Mouse (Mus musculus): Measurements from ENCODE around the gene Map3k3. TPM values are rescaled to one million over a fixed set of nuclear protein-coding genes. Genes with fewer than 3 reads are reported as not detected.
"Not testable (repeated sequence)": the region's sequence is repeated elsewhere in the genome, so short reads cannot be mapped to it uniquely, and the experiment has no call there.

The Map3k3 gene
- polyA plus RNA-seq, 1 experiment from 2014 or later = 16.8 TPM

DNA sequence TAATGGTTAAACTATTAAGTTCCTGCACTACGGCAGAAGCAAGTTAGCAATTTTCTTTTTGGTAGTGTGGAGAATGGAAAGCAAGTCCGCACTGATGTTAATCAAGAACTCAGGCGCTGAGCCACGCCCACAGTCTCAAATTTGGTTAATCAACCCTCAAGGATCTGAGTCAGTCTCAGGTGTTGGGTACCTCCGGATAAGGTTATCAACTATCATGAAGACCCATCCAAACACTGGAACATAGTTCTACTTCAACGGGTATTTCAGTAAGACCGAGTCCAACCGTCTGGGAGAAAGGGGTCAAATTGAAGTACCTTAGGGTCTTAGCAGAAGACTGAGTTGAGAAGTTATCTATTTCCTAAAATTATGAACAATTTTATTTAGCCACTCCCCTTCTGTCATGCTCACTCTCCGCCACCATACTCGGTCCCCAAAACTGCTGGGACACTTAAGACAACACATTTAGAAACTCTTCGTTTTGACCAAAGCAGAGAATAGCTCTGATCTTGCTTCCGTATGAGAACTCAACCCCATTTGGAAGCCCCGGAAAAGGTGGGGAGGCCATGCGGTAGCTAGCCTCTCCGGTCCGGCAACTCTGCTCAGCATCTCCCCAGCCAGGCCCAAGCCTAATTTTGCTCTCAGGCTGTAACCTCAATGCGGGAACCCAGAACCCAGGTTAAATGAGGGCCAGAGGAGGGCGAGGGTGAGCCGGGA lies 108.4 kb downstream of the Map3k3 start:
- peak overlapping the region; percentile 59 for H3K4me3 ChIP-seq (ENCODE audit: low read depth, low read length)
- no peaks in the 10 kb centered on the region for H3K4me1 ChIP-seq (ENCODE audit: control insufficient read depth, insufficient read depth, low read length)
- H3K27ac ChIP-seq (replicated peaks; ENCODE audit: low read depth, low read length) = peak overlapping the region; percentile 60
- H3K9ac ChIP-seq (replicated peaks; ENCODE audit: low read length) = peak overlapping the region; percentile 67
- WGBS = 10% methylated on average over 19 of the region's 19 CpGs
- H3K9me3 ChIP-seq (replicated peaks; ENCODE audit: control insufficient read depth, low read length) = no peaks in the 10 kb centered on the region
- ATAC-seq (replicated peaks; ENCODE audit: insufficient number of reproducible peaks, low FRiP score, low TSS enrichment, low read depth) = no peak; the same call in 1 of the 2 replicates
- H3K36me3 ChIP-seq (replicated peaks; ENCODE audit: control insufficient read depth, insufficient read depth, low read depth, low read length) = no peaks in the 10 kb centered on the region
- DNase-seq (ENCODE audit: low spot score) = no peak
- H3K4me2 ChIP-seq (ENCODE audit: low read depth, low read length) = peak overlapping the region; percentile 42
- no peaks in the 10 kb centered on the region for H3K27me3 ChIP-seq (ENCODE audit: control insufficient read depth, insufficient read depth, low read length)

DNA sequence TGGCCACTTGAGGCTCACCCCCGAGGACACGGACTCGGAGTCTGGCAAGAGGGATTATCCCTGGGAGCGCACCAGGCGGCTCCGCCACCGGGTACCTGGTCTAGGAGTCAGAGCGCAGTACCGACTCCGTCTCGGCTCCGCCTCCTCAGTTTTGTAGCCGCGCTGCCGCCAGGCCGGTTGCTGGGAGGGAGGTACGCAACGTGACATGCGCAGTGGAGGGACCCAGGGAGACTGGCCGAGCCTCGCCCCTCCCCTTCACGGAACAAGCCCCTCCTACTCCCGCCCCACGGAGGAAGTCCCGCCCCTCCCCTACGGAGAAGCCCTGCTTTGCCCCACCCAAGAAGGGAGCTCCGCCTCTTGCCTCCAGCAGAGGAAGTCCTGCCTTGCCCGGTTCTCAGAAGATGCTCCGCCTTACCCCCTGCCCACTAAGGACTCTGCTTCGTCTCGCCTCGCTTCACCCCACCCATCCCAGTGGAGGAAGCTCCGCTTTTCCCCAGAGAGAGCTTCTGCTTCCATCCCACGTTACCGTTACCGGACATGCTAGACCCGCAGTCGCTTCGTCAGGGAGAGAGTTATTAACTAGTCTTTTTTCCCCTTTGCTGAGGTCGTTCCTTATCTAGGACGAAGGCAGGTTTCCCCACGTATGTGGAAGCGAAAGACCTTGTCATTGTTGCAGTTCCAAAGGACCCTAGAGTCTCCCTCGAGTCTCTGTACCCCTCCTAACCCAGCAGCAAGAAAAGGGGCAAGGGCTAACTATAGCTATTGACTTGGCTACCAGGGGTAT lies 109.2 kb downstream of the Map3k3 start:
- Histone ChIP-seq H3K4me2 (ENCODE audit: low read depth, low read length) (peak overlapping the region; percentile 42), H3K4me1 (ENCODE audit: control insufficient read depth, insufficient read depth, low read length) (no peaks in the 10 kb centered on the region), H3K9me3 (replicated peaks; ENCODE audit: control insufficient read depth, low read length) (no peaks in the 10 kb centered on the region), H3K4me3 (ENCODE audit: low read depth, low read length) (peak overlapping the region; percentile 59), H3K27ac (replicated peaks; ENCODE audit: low read depth, low read length) (peak overlapping the region; percentile 60), H3K36me3 (replicated peaks; ENCODE audit: control insufficient read depth, insufficient read depth, low read depth, low read length) (no peaks in the 10 kb centered on the region), H3K9ac (replicated peaks; ENCODE audit: low read length) (peak overlapping the region; percentile 67), H3K27me3 (ENCODE audit: control insufficient read depth, insufficient read depth, low read length) (no peaks in the 10 kb centered on the region)
- under 1% methylated on average over 44 of the region's 44 CpGs for WGBS
- peak; percentile 98 for DNase-seq (ENCODE audit: low spot score)
- peak; percentile 96 for ATAC-seq (replicated peaks; ENCODE audit: insufficient number of reproducible peaks, low FRiP score, low TSS enrichment, low read depth)

DNA sequence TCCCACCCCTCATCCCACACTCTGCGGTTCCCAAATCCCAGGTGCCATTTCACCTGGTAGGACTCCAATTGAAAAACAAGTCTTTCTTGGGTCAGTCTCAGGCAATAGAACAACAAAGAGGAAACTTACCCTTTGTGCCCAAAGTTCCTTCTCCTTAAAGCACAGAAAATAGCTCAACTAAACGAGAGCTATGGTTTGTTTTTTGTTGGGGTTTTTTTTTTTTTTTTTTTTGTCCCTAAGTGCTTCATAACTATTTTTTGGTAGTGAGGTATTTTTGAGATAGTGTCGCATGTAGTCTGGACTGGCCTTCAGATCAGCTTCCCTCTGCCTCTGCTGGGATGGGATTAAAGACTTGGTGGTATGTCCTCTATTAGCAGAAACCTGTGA lies 109.7 kb downstream of the Map3k3 start:
- H3K4me1 ChIP-seq (ENCODE audit: control insufficient read depth, insufficient read depth, low read length) = no peaks in the 10 kb centered on the region
- no peak for ATAC-seq (replicated peaks; ENCODE audit: insufficient number of reproducible peaks, low FRiP score, low TSS enrichment, low read depth)
- H3K4me3 ChIP-seq (ENCODE audit: low read depth, low read length) = peak overlapping the region; percentile 59
- H3K36me3 ChIP-seq (replicated peaks; ENCODE audit: control insufficient read depth, insufficient read depth, low read depth, low read length) = no peaks in the 10 kb centered on the region
- no peak for DNase-seq (ENCODE audit: low spot score)
- H3K27ac ChIP-seq (replicated peaks; ENCODE audit: low read depth, low read length) = no peak overlapping the region
- H3K9ac ChIP-seq (replicated peaks; ENCODE audit: low read length) = peak overlapping the region; percentile 57
- no peaks in the 10 kb centered on the region for H3K27me3 ChIP-seq (ENCODE audit: control insufficient read depth, insufficient read depth, low read length)
- peak overlapping the region; percentile 26 for H3K4me2 ChIP-seq (ENCODE audit: low read depth, low read length)
- 38% methylated on average over 3 of the region's 3 CpGs for WGBS
- no peaks in the 10 kb centered on the region for H3K9me3 ChIP-seq (replicated peaks; ENCODE audit: control insufficient read depth, low read length)

DNA sequence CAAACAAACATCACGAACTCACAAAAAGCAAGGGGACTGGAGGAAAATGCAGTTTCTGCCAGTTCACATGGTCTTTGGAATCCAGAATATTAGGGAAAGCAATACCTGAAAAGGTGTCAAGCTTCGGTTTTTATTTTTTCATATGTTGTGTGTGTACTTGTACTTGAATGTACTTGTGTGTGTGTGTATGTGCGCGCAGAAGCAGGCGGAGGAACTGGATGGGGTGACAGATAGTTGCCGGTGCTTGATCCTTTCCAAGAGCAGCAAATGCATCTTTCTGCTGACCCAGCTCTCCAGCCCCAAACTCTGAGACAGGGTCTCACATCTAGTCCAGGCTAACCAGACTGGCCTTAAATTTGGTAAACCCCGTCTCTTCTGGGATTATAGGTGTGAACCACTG lies 110.5 kb downstream of the Map3k3 start:
- H3K9ac ChIP-seq (replicated peaks; ENCODE audit: low read length) = no peak overlapping the region
- H3K27me3 ChIP-seq (ENCODE audit: control insufficient read depth, insufficient read depth, low read length) = no peaks in the 10 kb centered on the region
- H3K4me1 ChIP-seq (ENCODE audit: control insufficient read depth, insufficient read depth, low read length) = no peaks in the 10 kb centered on the region
- no peak for ATAC-seq (replicated peaks; ENCODE audit: insufficient number of reproducible peaks, low FRiP score, low TSS enrichment, low read depth)
- H3K4me3 ChIP-seq (ENCODE audit: low read depth, low read length) = no peak overlapping the region
- whole genome bisulfite sequencing = 93% methylated on average over 7 of the region's 7 CpGs
- no peak overlapping the region for H3K27ac ChIP-seq (replicated peaks; ENCODE audit: low read depth, low read length)
- H3K36me3 ChIP-seq (replicated peaks; ENCODE audit: control insufficient read depth, insufficient read depth, low read depth, low read length) = no peaks in the 10 kb centered on the region
- DNase-seq (ENCODE audit: low spot score) = no peak
- no peak overlapping the region for H3K4me2 ChIP-seq (ENCODE audit: low read depth, low read length)
- H3K9me3 ChIP-seq (replicated peaks; ENCODE audit: control insufficient read depth, low read length) = no peaks in the 10 kb centered on the region

DNA sequence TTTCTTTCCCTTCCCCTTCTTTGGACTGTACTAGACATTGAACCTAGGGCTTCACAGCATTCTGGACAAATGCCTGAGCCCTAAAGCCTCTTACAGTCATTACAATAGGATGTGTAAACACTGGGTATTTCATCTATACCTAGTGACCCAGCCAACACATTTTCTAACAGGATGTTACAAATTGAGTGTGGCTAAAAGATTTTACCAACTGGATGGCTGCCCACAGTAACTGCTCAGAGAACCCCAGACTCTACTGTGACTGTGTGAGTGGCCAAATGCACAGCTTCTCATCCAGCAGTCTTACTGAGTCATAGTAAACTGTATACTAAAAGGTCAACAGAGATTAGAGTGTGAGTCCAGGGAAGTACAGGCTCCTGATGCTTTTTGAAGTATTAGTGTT lies 110.9 kb downstream of the Map3k3 start:
- Histone ChIP-seq H3K27ac (replicated peaks; ENCODE audit: low read depth, low read length) (no peak overlapping the region), H3K36me3 (replicated peaks; ENCODE audit: control insufficient read depth, insufficient read depth, low read depth, low read length) (no peaks in the 10 kb centered on the region)
- ATAC-seq (replicated peaks; ENCODE audit: insufficient number of reproducible peaks, low FRiP score, low TSS enrichment, low read depth) = no peak

DNA sequence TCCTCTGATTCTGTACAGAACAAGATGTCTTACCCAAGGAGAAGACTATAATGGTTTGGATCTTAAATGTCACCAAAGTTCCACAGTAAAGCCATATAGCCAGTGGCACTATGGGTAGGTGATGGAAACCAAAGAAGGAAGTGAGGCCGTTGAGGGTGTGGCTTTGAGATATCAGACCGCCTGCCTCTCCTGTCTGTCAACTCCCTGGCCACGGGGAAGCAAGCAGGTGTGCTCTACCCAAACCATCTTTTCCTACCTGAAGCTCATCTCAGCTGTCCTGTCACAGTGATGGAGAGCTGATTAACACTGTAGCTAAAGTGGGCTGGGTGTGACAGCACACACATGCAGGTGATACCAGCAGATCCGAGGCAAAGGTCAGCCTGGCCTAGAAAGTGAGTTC lies 113.9 kb downstream of the Map3k3 start:
- Histone ChIP-seq H3K36me3 (replicated peaks; ENCODE audit: control insufficient read depth, insufficient read depth, low read depth, low read length) (no peaks in the 10 kb centered on the region; the same call in 1 of the 2 replicates), H3K4me2 (ENCODE audit: low read depth, low read length) (no peak overlapping the region), H3K9ac (replicated peaks; ENCODE audit: low read length) (no peak overlapping the region), H3K4me3 (ENCODE audit: low read depth, low read length) (no peak overlapping the region), H3K4me1 (ENCODE audit: control insufficient read depth, insufficient read depth, low read length) (no peaks in the 10 kb centered on the region), H3K27me3 (ENCODE audit: control insufficient read depth, insufficient read depth, low read length) (no peaks in the 10 kb centered on the region), H3K27ac (replicated peaks; ENCODE audit: low read depth, low read length) (no peak overlapping the region), H3K9me3 (replicated peaks; ENCODE audit: control insufficient read depth, low read length) (no peaks in the 10 kb centered on the region)
- WGBS = 87% methylated on average over 4 of the region's 4 CpGs
- DNase-seq (ENCODE audit: low spot score) = no peak
- no peak for ATAC-seq (replicated peaks; ENCODE audit: insufficient number of reproducible peaks, low FRiP score, low TSS enrichment, low read depth)

More for the DNA sequence above, 110.9 kb downstream of the Map3k3 start:
- H3K4me2 ChIP-seq (ENCODE audit: low read depth, low read length) = no peak overlapping the region
- no peaks in the 10 kb centered on the region for H3K27me3 ChIP-seq (ENCODE audit: control insufficient read depth, insufficient read depth, low read length)
- no peaks in the 10 kb centered on the region for H3K4me1 ChIP-seq (ENCODE audit: control insufficient read depth, insufficient read depth, low read length)
- no peaks in the 10 kb centered on the region for H3K9me3 ChIP-seq (replicated peaks; ENCODE audit: control insufficient read depth, low read length)
- no peak overlapping the region for H3K4me3 ChIP-seq (ENCODE audit: low read depth, low read length)
- no peak overlapping the region for H3K9ac ChIP-seq (replicated peaks; ENCODE audit: low read length)
- DNase-seq (ENCODE audit: low spot score) = no peak

DNA sequence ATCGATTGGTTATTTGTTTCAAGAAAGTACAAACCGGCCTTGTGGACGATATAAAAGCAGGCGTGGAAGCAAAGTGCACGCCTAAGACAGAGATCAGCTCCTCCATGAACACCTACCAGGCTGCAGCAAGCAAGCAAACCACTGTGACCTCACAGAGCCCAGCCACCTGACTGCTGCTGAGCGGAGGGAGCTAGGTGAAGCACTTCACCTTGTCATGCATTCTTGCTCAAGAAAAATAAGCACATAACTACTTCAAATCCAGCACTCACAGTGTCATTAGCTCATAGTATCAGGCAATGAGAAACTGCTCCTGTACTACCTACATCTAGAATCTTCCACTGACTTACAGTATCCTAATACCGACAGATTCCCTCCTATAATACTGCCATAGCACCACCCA lies 115.6 kb downstream of the Map3k3 start:
- not testable (repeated sequence) for H3K4me1 ChIP-seq (ENCODE audit: control insufficient read depth, insufficient read depth, low read length); H3K36me3 ChIP-seq (replicated peaks; ENCODE audit: control insufficient read depth, insufficient read depth, low read depth, low read length); DNase-seq (ENCODE audit: low spot score); H3K9ac ChIP-seq (replicated peaks; ENCODE audit: low read length); H3K9me3 ChIP-seq (replicated peaks; ENCODE audit: control insufficient read depth, low read length); H3K27me3 ChIP-seq (ENCODE audit: control insufficient read depth, insufficient read depth, low read length); H3K4me3 ChIP-seq (ENCODE audit: low read depth, low read length); H3K4me2 ChIP-seq (ENCODE audit: low read depth, low read length); ATAC-seq (replicated peaks; ENCODE audit: insufficient number of reproducible peaks, low FRiP score, low TSS enrichment, low read depth); H3K27ac ChIP-seq (replicated peaks; ENCODE audit: low read depth, low read length)
- WGBS = 96% methylated on average over 7 of the region's 7 CpGs

DNA sequence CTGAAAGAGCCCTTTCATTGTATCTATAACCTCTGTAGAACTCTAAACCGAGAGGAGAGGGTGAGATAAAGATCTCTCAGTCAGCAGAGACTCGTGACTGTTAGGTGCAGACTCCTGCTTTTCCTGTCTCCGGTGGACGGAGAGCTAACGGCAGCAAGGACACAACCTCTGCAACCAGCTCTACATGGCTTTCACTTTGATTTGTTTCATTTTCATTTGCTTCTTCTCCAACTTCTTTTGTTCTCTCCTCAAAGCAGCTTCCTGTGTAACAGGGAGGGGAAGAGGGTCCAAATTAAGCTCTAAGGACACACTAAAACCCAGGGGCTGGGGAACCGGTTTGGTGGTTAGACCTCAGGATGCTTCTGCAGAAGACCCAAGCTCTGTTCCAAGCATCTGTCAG lies 116.3 kb downstream of the Map3k3 start:
- ATAC-seq (replicated peaks; ENCODE audit: insufficient number of reproducible peaks, low FRiP score, low TSS enrichment, low read depth) (no peak), DNase-seq (ENCODE audit: low spot score) (no peak)
- H3K9ac ChIP-seq (replicated peaks; ENCODE audit: low read length) = no peak overlapping the region
- WGBS = 84% methylated on average over 6 of the region's 6 CpGs
- H3K36me3 ChIP-seq (replicated peaks; ENCODE audit: control insufficient read depth, insufficient read depth, low read depth, low read length) = no peaks in the 10 kb centered on the region; the same call in none of the 2 replicates
- no peaks in the 10 kb centered on the region for H3K9me3 ChIP-seq (replicated peaks; ENCODE audit: control insufficient read depth, low read length)
- H3K4me1 ChIP-seq (ENCODE audit: control insufficient read depth, insufficient read depth, low read length) = no peaks in the 10 kb centered on the region
- no peaks in the 10 kb centered on the region for H3K27me3 ChIP-seq (ENCODE audit: control insufficient read depth, insufficient read depth, low read length)
- no peak overlapping the region for H3K4me2 ChIP-seq (ENCODE audit: low read depth, low read length)
- H3K4me3 ChIP-seq (ENCODE audit: low read depth, low read length) = no peak overlapping the region
- H3K27ac ChIP-seq (replicated peaks; ENCODE audit: low read depth, low read length) = no peak overlapping the region
